Mouse (Mus musculus) C2C12 (cell line): Measurements from ENCODE around the gene Pafah1b2. TPM values are rescaled to one million over a fixed set of nuclear protein-coding genes. Genes with fewer than 3 reads are reported as not detected.

Experiments used
- H3K27me3 ChIP-seq: one replicate; pipeline ENCODE4 v1.6.1; 2011; ENCODE audit not compliant: control insufficient read depth, insufficient read depth, insufficient read length
- H3K36me3 ChIP-seq: one replicate; pipeline ENCODE4 v1.6.1; 2011; ENCODE audit not compliant: control insufficient read depth, insufficient read depth
- H3K4me3 ChIP-seq: one replicate; pipeline ENCODE4 v1.5.1; 2011; ENCODE audit warnings: mild to moderate bottlenecking, control low read depth; ENCODE audit not compliant: poor library complexity, insufficient read depth, severe bottlenecking
- H3K79me2 ChIP-seq: one replicate; pipeline ENCODE4 v1.6.1; 2011; ENCODE audit not compliant: control insufficient read depth, insufficient read depth
- H3K79me3 ChIP-seq: one replicate; pipeline ENCODE4 v1.6.1; 2011; ENCODE audit warnings: low read depth, control low read depth
- H3ac ChIP-seq: one replicate; pipeline ENCODE3; 2011; ENCODE audit warnings: low read depth; ENCODE audit not compliant: control insufficient read depth, insufficient read length
- CEBPB ChIP-seq: IDR thresholded peaks from one replicate; pipeline ENCODE4 v1.6.1; 2011; ENCODE audit warnings: low read depth, mild to moderate bottlenecking, control low read depth, moderate library complexity
- CTCF ChIP-seq: IDR thresholded peaks from one replicate; pipeline ENCODE4 v1.5.1; 2011; ENCODE audit not compliant: control insufficient read depth, insufficient read depth, insufficient read length
- FOSL1 ChIP-seq: IDR thresholded peaks from one replicate; pipeline ENCODE4 v1.8.0; 2011; ENCODE audit warnings: mild to moderate bottlenecking, low read length; ENCODE audit not compliant: poor library complexity, insufficient read depth, severe bottlenecking
- MAX ChIP-seq: IDR thresholded peaks from one replicate; pipeline ENCODE4 v1.6.1; 2011; ENCODE audit warnings: mild to moderate bottlenecking, control low read depth
- MYOD1 ChIP-seq: IDR thresholded peaks from one replicate; pipeline ENCODE4 v1.6.1; 2011; ENCODE audit warnings: low read depth; ENCODE audit not compliant: control insufficient read depth, insufficient read length
- MYOG ChIP-seq: IDR thresholded peaks from one replicate; pipeline ENCODE4 v1.6.1; 2011; ENCODE audit not compliant: control insufficient read depth, insufficient read length; ENCODE audit errors: extremely low read depth
- USF1 ChIP-seq: IDR thresholded peaks from one replicate; pipeline ENCODE4 v1.6.1; 2011; ENCODE audit warnings: low read depth, mild to moderate bottlenecking, control low read depth, moderate library complexity
- long read RNA-seq, 2 experiments: library from polyadenylated mRNA; unstranded; transcript quantifications; one replicate each; pipeline ENCODE4 v2.0.0; 2019 to 2020
- polyA plus RNA-seq: library from polyadenylated mRNA; unstranded; fragments of >200 nt; fragmentation: generic; extraction: Trizol; gene quantifications from one replicate; pipeline ENCODE4 v1.2.1, GENCODE M21; 2012; ENCODE audit warnings: missing spikeins

The Pafah1b2 gene
- polyA plus RNA-seq = 82.4 TPM
- long read RNA-seq, experiment 1, full-length matches to known transcripts = 73 of 90 reads
- long read RNA-seq, experiment 1, partial matches to known transcripts = 1 of 90 reads
- long read RNA-seq, experiment 1, other reads (novel, unspliced or antisense) = 16 of 90 reads
- long read RNA-seq, experiment 2, full-length matches to known transcripts = 888 of 943 reads
- long read RNA-seq, experiment 2, partial matches to known transcripts = 9 of 943 reads
- long read RNA-seq, experiment 2, other reads (novel, unspliced or antisense) = 46 of 943 reads

DNA sequence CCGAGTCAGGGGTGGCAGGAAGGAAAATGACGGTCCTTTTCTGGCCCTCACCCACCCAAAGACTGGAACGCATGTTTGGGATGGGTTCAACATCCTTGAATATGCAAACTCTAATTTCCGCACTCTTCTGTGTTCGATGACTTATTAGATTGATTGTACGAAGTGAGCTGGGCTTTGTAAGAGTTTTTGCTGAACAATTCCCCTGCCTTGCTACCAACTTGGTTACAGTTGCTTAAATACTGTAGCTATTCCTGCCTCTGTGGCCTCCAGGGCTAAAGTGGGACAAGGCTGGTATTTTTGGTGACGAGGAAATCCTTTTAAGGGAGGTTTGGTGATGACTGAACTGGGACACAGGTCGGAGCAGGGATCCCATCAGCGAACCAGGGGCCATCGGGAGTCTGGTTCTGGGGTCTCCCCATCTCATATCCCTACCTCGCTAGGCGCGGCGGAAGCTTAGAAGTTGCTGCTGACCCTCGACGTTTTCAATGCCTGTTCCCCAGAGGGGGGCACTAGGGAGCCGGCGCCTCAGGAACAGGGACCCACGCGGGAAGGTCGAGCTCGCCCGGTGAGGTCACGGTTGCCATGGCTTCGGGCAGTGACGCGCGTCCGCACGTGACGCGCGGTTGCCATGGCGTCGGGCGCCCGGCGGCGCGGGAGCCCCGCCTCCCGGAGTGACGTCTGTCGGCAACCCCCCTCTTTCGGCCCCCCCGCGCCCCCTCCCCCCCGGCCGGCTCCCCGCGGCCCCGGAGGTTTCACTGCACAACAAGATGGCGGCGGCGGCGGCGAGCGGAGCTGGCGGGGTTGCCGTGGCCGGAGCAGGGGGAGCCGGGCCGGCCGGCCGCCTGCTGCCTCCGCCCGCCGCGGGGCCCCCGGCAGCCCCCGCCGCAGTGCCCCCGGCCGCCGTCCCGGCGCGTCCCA is at the start of gene Pafah1b2, which contains the start of gene Sik3:
Pafah1b2 (minus strand) TSS at position 600 of the 918 bp plus-strand sequence.
Sik3 (plus strand) TSS at position 730 of the 918 bp plus-strand sequence.
- Histone ChIP-seq H3ac (peak within 1 kb of the TSS; percentile 87), H3K36me3 (no peaks in the 10 kb centered on the region), H3K79me2 (peaks cover 47% of the 10 kb centered on the region), H3K4me3 (peak within 1 kb of the TSS; percentile 71), H3K27me3 (no peaks in the 10 kb centered on the region), H3K79me3 (peaks cover 41% of the 10 kb centered on the region)
- TF ChIP-seq MYOG = no peak
- peak; percentile 94 for TF ChIP-seq USF1
- TF ChIP-seq MYOD1 = no peak
- TF ChIP-seq CTCF = peak; percentile 78
- no peak for TF ChIP-seq FOSL1
- TF ChIP-seq CEBPB = no peak
- TF ChIP-seq MAX = peak; percentile 50

DNA sequence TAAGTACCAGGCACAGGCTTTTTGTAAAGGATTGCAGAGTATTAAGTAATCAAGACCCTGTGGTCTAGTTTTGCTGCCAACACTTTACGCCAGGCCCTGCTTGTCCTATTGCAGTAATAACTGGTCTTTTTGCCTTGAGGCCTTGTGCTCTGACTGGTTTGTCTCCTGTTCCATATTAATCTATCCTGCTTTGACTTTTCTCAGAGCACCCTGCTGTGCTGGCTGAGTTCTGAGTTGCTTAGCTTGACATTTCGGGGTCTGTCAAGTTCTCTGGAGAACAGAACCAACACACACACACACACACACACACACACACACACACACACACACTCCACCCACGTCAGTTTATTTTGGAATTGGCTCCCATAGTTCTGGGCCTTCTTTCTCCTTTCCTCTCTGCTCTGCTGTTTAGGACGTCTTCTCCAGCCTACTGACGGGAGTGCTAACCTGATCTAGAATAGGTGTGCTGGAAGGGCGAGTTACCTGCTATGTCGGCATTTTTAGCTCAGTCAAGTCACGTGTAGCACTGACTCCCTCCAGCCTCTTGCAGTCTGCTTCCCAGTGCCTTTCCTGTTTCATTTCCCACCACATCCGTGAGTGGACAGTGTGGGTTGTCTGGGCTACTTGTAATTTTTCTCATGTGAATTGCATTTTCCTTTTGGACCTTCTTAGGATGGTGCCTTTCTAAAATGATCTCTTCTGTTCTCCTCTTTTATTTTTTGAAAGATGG is 49.4 kb upstream of the Pafah1b2 start:
- Histone ChIP-seq H3K79me3 (peaks cover 39% of the 10 kb centered on the region), H3ac (no peak overlapping the region), H3K36me3 (no peaks in the 10 kb centered on the region), H3K79me2 (peaks cover 90% of the 10 kb centered on the region), H3K27me3 (no peaks in the 10 kb centered on the region), H3K4me3 (no peak overlapping the region)
- TF ChIP-seq CEBPB (no peak), MYOG (no peak), USF1 (no peak), CTCF (no peak), MYOD1 (no peak), MAX (no peak), FOSL1 (no peak)

DNA sequence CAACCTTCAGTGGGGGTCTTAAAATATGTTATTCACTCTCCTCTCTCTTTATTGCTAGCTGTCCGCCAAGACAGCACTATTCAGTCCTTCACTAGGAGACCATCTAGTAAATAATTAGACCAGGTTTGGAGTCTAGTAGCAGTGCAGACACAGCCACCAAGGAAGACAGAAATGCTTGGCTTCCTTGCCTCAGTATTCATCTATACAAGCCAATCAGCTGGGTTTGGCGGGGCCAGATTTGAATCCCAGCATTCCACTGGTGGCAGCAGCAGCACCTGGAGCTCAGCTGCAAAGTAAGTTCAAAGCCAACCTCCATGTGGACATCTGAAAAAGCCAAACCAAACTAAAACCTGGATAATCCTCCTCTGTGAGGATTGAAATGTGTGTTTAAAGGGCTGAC is 47.8 kb upstream of the Pafah1b2 start:
- H3K27me3 ChIP-seq = no peaks in the 10 kb centered on the region
- peaks cover 83% of the 10 kb centered on the region for H3K79me2 ChIP-seq
- TF ChIP-seq USF1 (no peak), MYOD1 (no peak), MYOG (no peak), MAX (no peak), FOSL1 (no peak), CEBPB (no peak), CTCF (no peak)
- no peak overlapping the region for H3K4me3 ChIP-seq
- H3K36me3 ChIP-seq = no peaks in the 10 kb centered on the region
- H3K79me3 ChIP-seq = peaks cover 38% of the 10 kb centered on the region
- no peak overlapping the region for H3ac ChIP-seq

DNA sequence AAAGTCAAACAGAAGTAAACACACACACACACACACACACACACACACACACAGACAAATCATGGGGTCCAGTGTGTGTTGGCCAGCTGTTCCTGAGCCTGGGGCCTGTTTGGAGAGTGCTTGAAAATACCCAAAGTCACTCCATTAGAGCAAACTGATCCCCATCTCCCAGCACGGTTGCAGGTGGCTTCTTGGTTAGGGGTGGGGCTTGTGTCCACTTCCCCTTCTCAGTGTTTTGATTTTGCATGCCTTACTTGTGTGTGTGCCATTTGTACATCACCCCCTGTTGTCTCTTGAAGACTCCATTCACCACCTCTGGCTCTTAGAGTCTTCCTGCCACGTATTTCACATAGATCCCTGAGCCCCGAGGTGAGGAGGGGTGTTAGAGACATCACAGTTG is 45.6 kb upstream of the Pafah1b2 start:
- peaks cover 39% of the 10 kb centered on the region for H3K79me3 ChIP-seq
- no peak for TF ChIP-seq FOSL1
- TF ChIP-seq MYOD1 = no peak

DNA sequence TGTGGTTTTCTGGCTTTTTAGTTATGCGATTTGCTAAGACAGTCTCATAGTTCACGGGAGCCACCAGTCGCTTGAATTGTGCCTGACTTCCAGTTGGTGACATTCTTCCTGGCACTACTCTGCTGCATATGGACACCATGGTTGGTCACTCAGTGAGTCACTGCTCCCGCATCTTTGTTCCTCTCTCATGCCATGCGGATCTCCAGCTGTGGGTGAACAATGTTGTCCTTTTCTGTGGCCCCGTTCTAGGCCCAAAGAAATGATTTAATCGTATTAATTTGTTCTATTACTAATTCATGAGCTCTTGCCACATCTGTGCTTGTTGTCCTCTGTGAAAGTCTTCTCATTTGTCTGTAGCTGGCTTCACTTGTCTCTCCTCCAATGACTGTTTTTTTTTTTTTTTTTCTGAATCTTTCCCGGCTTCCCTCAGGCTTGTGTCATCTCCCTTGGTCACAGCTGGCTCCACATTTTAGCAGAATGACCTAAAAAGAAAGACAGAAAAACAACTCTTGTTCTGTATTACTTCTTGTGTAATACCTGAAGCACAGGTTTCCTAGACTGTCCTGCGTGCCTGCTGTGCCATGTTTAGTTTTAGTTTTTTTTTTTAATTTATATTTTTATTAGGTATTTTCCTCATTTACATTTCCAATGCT is 40.6 kb upstream of the Pafah1b2 start:
- no peak for TF ChIP-seq USF1
- TF ChIP-seq MYOG = no peak
- no peak for TF ChIP-seq CEBPB
- no peak for TF ChIP-seq CTCF
- TF ChIP-seq MAX = no peak
- TF ChIP-seq MYOD1 = no peak
- TF ChIP-seq FOSL1 = no peak
- Histone ChIP-seq H3K79me2 (peaks cover 87% of the 10 kb centered on the region), H3ac (no peak overlapping the region), H3K27me3 (no peaks in the 10 kb centered on the region), H3K4me3 (no peak overlapping the region), H3K79me3 (peaks cover 57% of the 10 kb centered on the region), H3K36me3 (no peaks in the 10 kb centered on the region)

More for the DNA sequence above, 45.6 kb upstream of the Pafah1b2 start:
- no peak overlapping the region for H3ac ChIP-seq
- no peaks in the 10 kb centered on the region for H3K27me3 ChIP-seq
- no peak overlapping the region for H3K4me3 ChIP-seq
- H3K79me2 ChIP-seq = peaks cover 81% of the 10 kb centered on the region
- H3K36me3 ChIP-seq = no peaks in the 10 kb centered on the region
